Mouse (Mus musculus): Measurements from ENCODE around the gene Olfr1284. TPM values are rescaled to one million over a fixed set of nuclear protein-coding genes. Genes with fewer than 3 reads are reported as not detected.
"Not testable (repeated sequence)": the region's sequence is repeated elsewhere in the genome, so short reads cannot be mapped to it uniquely, and the experiment has no call there.

Gene Olfr1284
- polyA plus RNA-seq (2015; fragmentation: Nextera tagmentation; extraction: Ambion mirVana) = not detected in 2 replicates

GRCm38 (mm10) chr2:111375222-111375621, at the start of gene Olfr1284:
TSS of gene Olfr1284 (plus strand) at chr2:111375522.
- WGBS (ENCODE audit: insufficient replicate concordance) = 62% methylated on average over 1 of the region's 1 CpGs
- Histone ChIP-seq H3K27me3 (ENCODE audit: control insufficient read depth, insufficient read depth, low read depth, low read length) (no peaks in the 10 kb centered on the region), H3K9me3 (replicated peaks; ENCODE audit: control insufficient read depth, low read length) (no peaks in the 10 kb centered on the region), H3K4me3 (ENCODE audit: low read depth, low read length) (no peak within 1 kb of the TSS), H3K4me1 (ENCODE audit: control insufficient read depth, low read depth, low read length) (no peaks in the 10 kb centered on the region), H3K36me3 (ENCODE audit: control insufficient read depth, insufficient read depth) (no peaks in the 10 kb centered on the region), H3K27ac (ENCODE audit: low read length) (no peak within 1 kb of the TSS), H3K9ac (ENCODE audit: low read depth, low read length) (no peak within 1 kb of the TSS), H3K4me2 (ENCODE audit: low read depth, low read length) (no peak within 1 kb of the TSS)
- ATAC-seq (ENCODE audit: low read depth) = no peak

DNA sequence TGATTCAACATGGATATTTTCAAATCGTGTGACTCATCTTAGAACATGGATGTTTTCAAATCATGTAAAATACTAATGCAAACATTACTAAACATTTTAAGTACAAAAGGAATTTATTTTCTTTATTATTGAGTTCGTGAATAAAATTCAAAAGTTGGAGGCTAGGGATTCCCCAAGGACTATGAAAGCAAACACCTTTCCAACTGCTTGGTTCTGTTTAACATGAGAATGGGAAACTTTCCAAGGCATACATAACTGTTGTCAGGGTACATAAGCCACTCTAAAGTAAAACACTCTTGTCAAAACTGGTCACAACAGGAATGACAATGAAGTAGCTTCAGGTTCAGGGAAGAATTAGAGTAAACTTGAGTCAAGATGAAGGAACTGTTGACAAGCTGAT, 49.1 kb upstream of the Olfr1284 start, which contains the start of gene Olfr1281:
TSS of gene Olfr1281 (plus strand) at position 301 of the 400 bp plus-strand sequence.
- Histone ChIP-seq H3K4me3 (ENCODE audit: low read depth, low read length) (no peak within 1 kb of the TSS), H3K27me3 (ENCODE audit: control insufficient read depth, insufficient read depth, low read depth, low read length) (no peaks in the 10 kb centered on the region), H3K4me2 (ENCODE audit: low read depth, low read length) (no peak within 1 kb of the TSS), H3K36me3 (ENCODE audit: control insufficient read depth, insufficient read depth) (no peaks in the 10 kb centered on the region), H3K4me1 (ENCODE audit: control insufficient read depth, low read depth, low read length) (no peaks in the 10 kb centered on the region), H3K9me3 (replicated peaks; ENCODE audit: control insufficient read depth, low read length) (no peaks in the 10 kb centered on the region), H3K9ac (ENCODE audit: low read depth, low read length) (no peak within 1 kb of the TSS), H3K27ac (ENCODE audit: low read length) (no peak within 1 kb of the TSS)
- ATAC-seq (ENCODE audit: low read depth) = no peak
- 40% methylated on average over 2 of the region's 2 CpGs for WGBS (ENCODE audit: insufficient replicate concordance)

DNA sequence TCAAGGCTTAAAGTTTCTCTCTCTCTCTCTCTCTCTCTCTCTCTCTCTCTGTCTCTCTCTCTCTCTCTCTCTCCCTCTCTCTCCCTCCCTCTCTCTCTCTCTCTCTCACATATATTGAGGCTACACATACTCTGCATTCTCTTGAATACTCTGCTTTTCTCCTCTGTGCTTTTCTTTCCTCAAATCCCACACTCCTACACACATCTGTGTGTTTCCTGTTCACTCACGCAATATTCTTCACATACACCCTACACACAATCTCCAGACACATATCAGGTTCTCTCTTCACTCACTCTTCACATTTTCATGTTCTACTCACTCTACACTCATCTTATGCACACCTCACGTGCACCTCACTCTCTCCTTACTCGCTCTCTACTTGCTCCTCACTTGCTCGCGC, 41.6 kb upstream of the Olfr1284 start:
- H3K36me3 ChIP-seq (ENCODE audit: control insufficient read depth, insufficient read depth) = not testable (repeated sequence)
- 65% methylated on average over 5 of the region's 5 CpGs for WGBS (ENCODE audit: insufficient replicate concordance)

GRCm38 (mm10) chr2:111335976-111336375, 39.3 kb upstream of the Olfr1284 start, which contains the start of gene Olfr1282:
TSS of gene Olfr1282 (minus strand) at chr2:111336076.
- ATAC-seq (ENCODE audit: low read depth) = no peak
- H3K36me3 ChIP-seq (ENCODE audit: control insufficient read depth, insufficient read depth) = no peaks in the 10 kb centered on the region

More for the DNA sequence above, 41.6 kb upstream of the Olfr1284 start:
- not testable (repeated sequence) for H3K4me1 ChIP-seq (ENCODE audit: control insufficient read depth, low read depth, low read length); H3K9me3 ChIP-seq (replicated peaks; ENCODE audit: control insufficient read depth, low read length); H3K4me2 ChIP-seq (ENCODE audit: low read depth, low read length); H3K27me3 ChIP-seq (ENCODE audit: control insufficient read depth, insufficient read depth, low read depth, low read length); H3K9ac ChIP-seq (ENCODE audit: low read depth, low read length); H3K27ac ChIP-seq (ENCODE audit: low read length); H3K4me3 ChIP-seq (ENCODE audit: low read depth, low read length); ATAC-seq (ENCODE audit: low read depth)

GRCm38 (mm10) chr2:111366490-111366889, 8.8 kb upstream of the Olfr1284 start, which contains the start of gene Olfr1283:
TSS of gene Olfr1283 (plus strand) at chr2:111366790.
- Histone ChIP-seq H3K27ac (ENCODE audit: low read length) (no peak within 1 kb of the TSS), H3K9ac (ENCODE audit: low read depth, low read length) (no peak within 1 kb of the TSS), H3K36me3 (ENCODE audit: control insufficient read depth, insufficient read depth) (no peaks in the 10 kb centered on the region), H3K27me3 (ENCODE audit: control insufficient read depth, insufficient read depth, low read depth, low read length) (no peaks in the 10 kb centered on the region), H3K9me3 (replicated peaks; ENCODE audit: control insufficient read depth, low read length) (no peaks in the 10 kb centered on the region), H3K4me1 (ENCODE audit: control insufficient read depth, low read depth, low read length) (no peaks in the 10 kb centered on the region), H3K4me2 (ENCODE audit: low read depth, low read length) (no peak within 1 kb of the TSS), H3K4me3 (ENCODE audit: low read depth, low read length) (no peak within 1 kb of the TSS)
- 48% methylated on average over 2 of the region's 2 CpGs for WGBS (ENCODE audit: insufficient replicate concordance)
- no peak for ATAC-seq (ENCODE audit: low read depth)

More at GRCm38 (mm10) chr2:111335976-111336375, 39.3 kb upstream of the Olfr1284 start, which contains the start of gene Olfr1282:
- Histone ChIP-seq H3K9me3 (replicated peaks; ENCODE audit: control insufficient read depth, low read length) (no peaks in the 10 kb centered on the region), H3K27ac (ENCODE audit: low read length) (no peak within 1 kb of the TSS), H3K27me3 (ENCODE audit: control insufficient read depth, insufficient read depth, low read depth, low read length) (no peaks in the 10 kb centered on the region), H3K4me1 (ENCODE audit: control insufficient read depth, low read depth, low read length) (no peaks in the 10 kb centered on the region), H3K9ac (ENCODE audit: low read depth, low read length) (no peak within 1 kb of the TSS), H3K4me2 (ENCODE audit: low read depth, low read length) (no peak within 1 kb of the TSS), H3K4me3 (ENCODE audit: low read depth, low read length) (no peak within 1 kb of the TSS)
- WGBS (ENCODE audit: insufficient replicate concordance) = 38% methylated on average over 2 of the region's 2 CpGs

DNA sequence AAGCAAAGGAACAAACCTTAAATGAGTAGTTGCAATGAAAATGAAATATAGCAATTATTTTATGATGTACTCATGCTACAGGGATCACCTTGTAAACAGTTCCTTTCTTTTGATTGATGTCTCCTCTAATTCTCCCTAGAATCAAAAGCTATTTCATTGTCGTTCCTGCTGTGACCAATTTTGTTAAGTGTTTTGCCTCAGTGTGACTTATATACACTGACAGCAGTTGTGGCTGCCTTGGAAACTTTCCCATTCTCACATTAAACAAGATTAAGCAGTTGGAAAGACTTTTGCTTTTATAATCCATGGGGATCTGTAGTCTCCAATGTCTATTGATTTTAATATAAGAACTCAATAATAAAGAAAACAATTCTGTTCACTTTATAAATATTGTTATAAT, 47.6 kb downstream of the Olfr1284 start, which contains the start of gene Olfr1286:
TSS of gene Olfr1286 (minus strand) at position 185 of the 400 bp plus-strand sequence.
- Histone ChIP-seq H3K4me2 (ENCODE audit: low read depth, low read length) (no peak within 1 kb of the TSS), H3K9me3 (replicated peaks; ENCODE audit: control insufficient read depth, low read length) (no peaks in the 10 kb centered on the region), H3K9ac (ENCODE audit: low read depth, low read length) (no peak within 1 kb of the TSS), H3K4me3 (ENCODE audit: low read depth, low read length) (no peak within 1 kb of the TSS), H3K36me3 (ENCODE audit: control insufficient read depth, insufficient read depth) (no peaks in the 10 kb centered on the region), H3K27me3 (ENCODE audit: control insufficient read depth, insufficient read depth, low read depth, low read length) (no peaks in the 10 kb centered on the region), H3K4me1 (ENCODE audit: control insufficient read depth, low read depth, low read length) (no peaks in the 10 kb centered on the region), H3K27ac (ENCODE audit: low read length) (no peak within 1 kb of the TSS)
- no peak for ATAC-seq (ENCODE audit: low read depth)
- 66% methylated on average over 1 of the region's 1 CpGs for WGBS (ENCODE audit: insufficient replicate concordance)

Other genes with a start within 250 kb of the Olfr1284 start
- gene Gm15130, start 222.6 kb upstream of the Olfr1284 start, polyA plus RNA-seq (2015; fragmentation: Nextera tagmentation; extraction: Ambion mirVana) = not detected in 2 replicates
- not detected in 2 replicates for gene 4930430A15Rik, start 145.9 kb upstream of the Olfr1284 start, polyA plus RNA-seq (2015; fragmentation: Nextera tagmentation; extraction: Ambion mirVana)
- not detected in 2 replicates for gene Olfr1275, start 140.2 kb upstream of the Olfr1284 start, polyA plus RNA-seq (2015; fragmentation: Nextera tagmentation; extraction: Ambion mirVana)
- gene Olfr1276, start 121.0 kb upstream of the Olfr1284 start, polyA plus RNA-seq (2015; fragmentation: Nextera tagmentation; extraction: Ambion mirVana) = not detected in 2 replicates
- gene Olfr1277, start 101.4 kb upstream of the Olfr1284 start, polyA plus RNA-seq (2015; fragmentation: Nextera tagmentation; extraction: Ambion mirVana) = not detected in 2 replicates
- gene Olfr1278, start 85.4 kb upstream of the Olfr1284 start, polyA plus RNA-seq (2015; fragmentation: Nextera tagmentation; extraction: Ambion mirVana) = not detected in 2 replicates
- gene Olfr1279, start 74.9 kb upstream of the Olfr1284 start, polyA plus RNA-seq (2015; fragmentation: Nextera tagmentation; extraction: Ambion mirVana) = not detected in 2 replicates
- not detected in 2 replicates for gene Olfr1280, start 61.5 kb upstream of the Olfr1284 start, polyA plus RNA-seq (2015; fragmentation: Nextera tagmentation; extraction: Ambion mirVana)
- not detected in 2 replicates for gene Olfr1281, start 49.0 kb upstream of the Olfr1284 start, polyA plus RNA-seq (2015; fragmentation: Nextera tagmentation; extraction: Ambion mirVana)
- not detected in 2 replicates for gene Olfr1282, start 39.4 kb upstream of the Olfr1284 start, polyA plus RNA-seq (2015; fragmentation: Nextera tagmentation; extraction: Ambion mirVana)
- not detected in 2 replicates for gene Olfr1283, start 8.7 kb upstream of the Olfr1284 start, polyA plus RNA-seq (2015; fragmentation: Nextera tagmentation; extraction: Ambion mirVana)
- not detected in 2 replicates for gene Olfr1286, start 47.6 kb downstream of the Olfr1284 start, polyA plus RNA-seq (2015; fragmentation: Nextera tagmentation; extraction: Ambion mirVana)
- not detected in 2 replicates for gene Olfr1287, start 73.6 kb downstream of the Olfr1284 start, polyA plus RNA-seq (2015; fragmentation: Nextera tagmentation; extraction: Ambion mirVana)
- not detected in 2 replicates for gene Olfr1288, start 98.6 kb downstream of the Olfr1284 start, polyA plus RNA-seq (2015; fragmentation: Nextera tagmentation; extraction: Ambion mirVana)
- not detected in 2 replicates for gene Olfr1289, start 105.3 kb downstream of the Olfr1284 start, polyA plus RNA-seq (2015; fragmentation: Nextera tagmentation; extraction: Ambion mirVana)
- not detected in 2 replicates for gene Olfr1290, start 118.3 kb downstream of the Olfr1284 start, polyA plus RNA-seq (2015; fragmentation: Nextera tagmentation; extraction: Ambion mirVana)
- not detected in 2 replicates for gene Olfr1291-ps1, start 121.7 kb downstream of the Olfr1284 start, polyA plus RNA-seq (2015; fragmentation: Nextera tagmentation; extraction: Ambion mirVana)
- gene Olfr1293-ps, start 149.7 kb downstream of the Olfr1284 start, polyA plus RNA-seq (2015; fragmentation: Nextera tagmentation; extraction: Ambion mirVana) = not detected in 2 replicates
- gene Olfr1294, start 164.8 kb downstream of the Olfr1284 start, polyA plus RNA-seq (2015; fragmentation: Nextera tagmentation; extraction: Ambion mirVana) = not detected in 2 replicates
- not detected in 2 replicates for gene Olfr1295, start 194.2 kb downstream of the Olfr1284 start, polyA plus RNA-seq (2015; fragmentation: Nextera tagmentation; extraction: Ambion mirVana)

Data from liver, embryonic 16.5 days (tissue).